Mouse (Mus musculus): ENCODE measurements around the gene Syngr3. TPM values are rescaled to one million over a fixed set of nuclear protein-coding genes. Genes with fewer than 3 reads are reported as not detected.

The Syngr3 gene
- polyA plus RNA-seq, 1 experiment from 2014 or later = 6.0 TPM

DNA sequence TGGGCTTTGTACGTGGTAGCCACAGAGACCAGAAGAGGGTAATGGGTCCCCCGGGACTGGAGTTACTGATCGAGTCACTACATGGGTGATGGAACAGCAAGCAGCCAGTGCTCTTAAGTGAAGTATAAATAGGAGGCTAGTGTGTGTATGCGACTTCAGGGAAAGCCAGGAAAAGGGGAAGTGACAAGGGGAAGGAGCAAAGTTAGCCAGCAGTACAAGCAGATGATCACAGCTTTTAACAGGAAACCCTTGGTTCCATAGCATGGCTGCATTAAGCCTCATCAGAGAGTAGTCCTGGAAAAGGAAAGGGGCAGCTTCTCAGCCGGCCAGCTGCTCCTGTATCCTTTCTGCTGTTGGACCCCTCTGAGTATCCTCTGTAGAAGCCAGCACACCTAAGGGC lies 2.6 kb upstream of the Syngr3 start:
- Histone ChIP-seq H3K4me3 (ENCODE audit: low read depth, low read length) (no peak overlapping the region), H3K4me2 (replicated peaks; ENCODE audit: low read depth) (no peak overlapping the region), H3K27me3 (replicated peaks; ENCODE audit: control insufficient read depth, insufficient read depth, low read length) (peaks cover 33% of the 10 kb centered on the region), H3K36me3 (ENCODE audit: control insufficient read depth, insufficient read depth) (peaks cover 10% of the 10 kb centered on the region; the same call in 1 of the 2 replicates), H3K4me1 (replicated peaks; ENCODE audit: control insufficient read depth, insufficient read depth, low read length) (peaks cover 6% of the 10 kb centered on the region; the same call in 1 of the 2 replicates), H3K27ac (ENCODE audit: low read depth, low read length) (no peak overlapping the region), H3K9me3 (ENCODE audit: control insufficient read depth) (no peaks in the 10 kb centered on the region), H3K9ac (ENCODE audit: low read depth, low read length) (no peak overlapping the region)
- no peak for ATAC-seq
- TF ChIP-seq CTCF (IDR thresholded peaks at IDR 0.05; ENCODE audit: low read depth) = no peak
- WGBS = 83% methylated on average over 5 of the region's 5 CpGs

DNA sequence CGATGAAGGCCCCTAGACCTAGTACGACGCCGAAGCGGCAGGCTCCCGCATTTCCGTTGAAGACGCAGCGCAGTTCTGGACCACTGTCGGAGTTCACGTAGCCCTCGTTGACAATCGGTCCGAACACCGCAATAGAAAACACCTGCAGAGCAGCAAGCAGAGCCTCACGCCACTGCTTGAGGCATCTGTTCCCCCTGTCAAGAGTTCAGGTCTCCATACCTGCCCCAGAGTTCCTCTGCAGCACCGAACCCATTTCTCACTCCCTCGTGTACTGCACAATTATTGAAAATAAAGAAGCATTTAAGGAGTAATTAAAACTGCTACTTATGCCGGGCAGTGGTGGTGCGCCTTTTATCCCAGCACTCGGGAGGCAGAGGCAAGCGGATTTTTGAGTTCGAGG lies 2.2 kb downstream of the Syngr3 start:
- ATAC-seq = no peak

DNA sequence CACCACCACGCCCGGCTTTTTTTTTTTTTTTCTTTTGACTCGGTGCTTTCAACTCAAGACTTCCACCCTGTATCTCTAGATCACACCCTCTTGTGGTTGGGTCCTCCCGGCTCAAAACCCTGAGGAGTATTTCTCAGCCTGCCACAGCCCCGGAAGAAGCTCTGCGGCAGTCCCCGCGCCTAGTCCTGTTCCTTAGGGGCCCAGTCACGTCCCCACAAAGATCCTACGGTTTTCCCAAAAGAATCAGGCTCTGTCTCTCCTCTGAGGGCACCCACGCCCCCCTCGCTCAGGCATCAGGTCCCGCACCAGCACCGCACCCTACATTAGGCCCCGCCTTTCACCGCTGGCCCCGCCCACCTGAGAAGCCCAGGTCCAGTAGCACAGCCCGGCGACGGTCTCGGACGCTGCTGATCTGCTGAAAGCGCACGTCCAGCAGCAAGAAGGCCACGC lies 2.6 kb downstream of the Syngr3 start:
- H3K4me2 ChIP-seq (replicated peaks; ENCODE audit: low read depth) = peak overlapping the region; percentile 61
- under 1% methylated on average over 25 of the region's 25 CpGs for WGBS

More for the DNA sequence above, 2.2 kb downstream of the Syngr3 start:
- TF ChIP-seq CTCF (IDR thresholded peaks at IDR 0.05; ENCODE audit: low read depth) = no peak
- 23% methylated on average over 23 of the region's 23 CpGs for WGBS
- H3K36me3 ChIP-seq (ENCODE audit: control insufficient read depth, insufficient read depth) = peaks cover 4% of the 10 kb centered on the region; the same call in 1 of the 2 replicates
- peak overlapping the region; percentile 38 for H3K4me3 ChIP-seq (ENCODE audit: low read depth, low read length)
- no peaks in the 10 kb centered on the region for H3K9me3 ChIP-seq (ENCODE audit: control insufficient read depth)
- H3K9ac ChIP-seq (ENCODE audit: low read depth, low read length) = no peak overlapping the region
- H3K27me3 ChIP-seq (replicated peaks; ENCODE audit: control insufficient read depth, insufficient read depth, low read length) = peaks cover 36% of the 10 kb centered on the region
- H3K4me2 ChIP-seq (replicated peaks; ENCODE audit: low read depth) = peak overlapping the region; percentile 61
- no peak overlapping the region for H3K27ac ChIP-seq (ENCODE audit: low read depth, low read length)
- peaks cover 6% of the 10 kb centered on the region; the same call in 1 of the 2 replicates for H3K4me1 ChIP-seq (replicated peaks; ENCODE audit: control insufficient read depth, insufficient read depth, low read length)

GRCm38 (mm10) chr17:24686514-24686913 lies 3.2 kb downstream of the Syngr3 start:
- H3K4me2 ChIP-seq (replicated peaks; ENCODE audit: low read depth) = peak overlapping the region; percentile 45
- peaks cover 36% of the 10 kb centered on the region for H3K27me3 ChIP-seq (replicated peaks; ENCODE audit: control insufficient read depth, insufficient read depth, low read length)
- TF ChIP-seq CTCF (IDR thresholded peaks at IDR 0.05; ENCODE audit: low read depth) = no peak
- H3K36me3 ChIP-seq (ENCODE audit: control insufficient read depth, insufficient read depth) = peaks cover 7% of the 10 kb centered on the region
- 37% methylated on average over 16 of the region's 16 CpGs for WGBS
- no peak overlapping the region; the same call in 1 of the 2 replicates for H3K9ac ChIP-seq (ENCODE audit: low read depth, low read length)
- 0 out of 2 replicates have a peak overlapping the region, but pooled peaks have one; percentile 2 for H3K4me3 ChIP-seq (ENCODE audit: low read depth, low read length)
- 0 out of 2 replicates have a peak, but pooled peaks have one; percentile 61 for ATAC-seq
- no peaks in the 10 kb centered on the region for H3K9me3 ChIP-seq (ENCODE audit: control insufficient read depth)
- H3K4me1 ChIP-seq (replicated peaks; ENCODE audit: control insufficient read depth, insufficient read depth, low read length) = peaks cover 6% of the 10 kb centered on the region; the same call in 1 of the 2 replicates
- no peak overlapping the region for H3K27ac ChIP-seq (ENCODE audit: low read depth, low read length)

More for the DNA sequence above, 2.6 kb downstream of the Syngr3 start:
- peak overlapping the region; percentile 38 for H3K4me3 ChIP-seq (ENCODE audit: low read depth, low read length)
- TF ChIP-seq CTCF (IDR thresholded peaks at IDR 0.05; ENCODE audit: low read depth) = peak; percentile 11; the same call in 1 of the 2 replicates
- no peak overlapping the region for H3K27ac ChIP-seq (ENCODE audit: low read depth, low read length)
- peaks cover 36% of the 10 kb centered on the region for H3K27me3 ChIP-seq (replicated peaks; ENCODE audit: control insufficient read depth, insufficient read depth, low read length)
- H3K4me1 ChIP-seq (replicated peaks; ENCODE audit: control insufficient read depth, insufficient read depth, low read length) = peaks cover 6% of the 10 kb centered on the region; the same call in 1 of the 2 replicates
- H3K36me3 ChIP-seq (ENCODE audit: control insufficient read depth, insufficient read depth) = peaks cover under 1% of the 10 kb centered on the region; the same call in 1 of the 2 replicates
- peak overlapping the region; percentile 26; the same call in 1 of the 2 replicates for H3K9ac ChIP-seq (ENCODE audit: low read depth, low read length)
- H3K9me3 ChIP-seq (ENCODE audit: control insufficient read depth) = no peaks in the 10 kb centered on the region
- ATAC-seq = peak; percentile 46

DNA sequence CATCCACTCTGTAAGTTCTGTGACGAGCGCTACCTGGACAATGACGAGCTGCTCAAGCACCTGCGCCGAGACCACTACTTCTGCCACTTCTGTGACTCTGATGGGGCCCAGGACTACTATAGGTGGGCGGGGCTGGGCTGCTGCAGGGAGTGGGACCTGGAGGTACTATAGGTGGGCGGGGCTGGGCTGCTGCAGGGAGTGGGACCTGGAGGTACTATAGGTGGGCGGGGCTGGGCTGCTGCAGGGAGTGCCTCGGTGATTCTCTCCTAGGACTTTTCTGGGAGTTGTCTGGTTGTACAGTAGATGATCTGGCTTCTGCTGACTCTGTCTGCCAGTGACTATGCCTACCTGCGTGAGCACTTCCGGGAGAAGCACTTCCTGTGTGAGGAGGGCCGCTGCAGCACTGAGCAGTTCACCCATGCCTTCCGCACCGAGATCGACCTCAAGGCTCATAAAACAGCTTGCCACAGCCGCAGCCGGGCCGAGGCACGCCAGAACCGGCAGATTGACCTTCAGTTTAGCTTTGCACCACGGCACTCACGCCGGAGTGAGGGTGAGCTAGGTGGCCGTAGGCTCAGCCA lies 12.2 kb downstream of the Syngr3 start:
- H3K4me1 ChIP-seq (replicated peaks; ENCODE audit: control insufficient read depth, insufficient read depth, low read length) = no peaks in the 10 kb centered on the region
- no peaks in the 10 kb centered on the region for H3K9me3 ChIP-seq (ENCODE audit: control insufficient read depth)
- H3K27ac ChIP-seq (ENCODE audit: low read depth, low read length) = peak overlapping the region; percentile 62
- peak overlapping the region; percentile 48 for H3K4me2 ChIP-seq (replicated peaks; ENCODE audit: low read depth)
- peak; percentile 76 for ATAC-seq
- H3K27me3 ChIP-seq (replicated peaks; ENCODE audit: control insufficient read depth, insufficient read depth, low read length) = no peaks in the 10 kb centered on the region
- no peak overlapping the region for H3K9ac ChIP-seq (ENCODE audit: low read depth, low read length)
- no peak overlapping the region for H3K4me3 ChIP-seq (ENCODE audit: low read depth, low read length)
- H3K36me3 ChIP-seq (ENCODE audit: control insufficient read depth, insufficient read depth) = peaks cover 67% of the 10 kb centered on the region
- 49% methylated on average over 24 of the region's 24 CpGs for WGBS
- no peak for TF ChIP-seq CTCF (IDR thresholded peaks at IDR 0.05; ENCODE audit: low read depth)

DNA sequence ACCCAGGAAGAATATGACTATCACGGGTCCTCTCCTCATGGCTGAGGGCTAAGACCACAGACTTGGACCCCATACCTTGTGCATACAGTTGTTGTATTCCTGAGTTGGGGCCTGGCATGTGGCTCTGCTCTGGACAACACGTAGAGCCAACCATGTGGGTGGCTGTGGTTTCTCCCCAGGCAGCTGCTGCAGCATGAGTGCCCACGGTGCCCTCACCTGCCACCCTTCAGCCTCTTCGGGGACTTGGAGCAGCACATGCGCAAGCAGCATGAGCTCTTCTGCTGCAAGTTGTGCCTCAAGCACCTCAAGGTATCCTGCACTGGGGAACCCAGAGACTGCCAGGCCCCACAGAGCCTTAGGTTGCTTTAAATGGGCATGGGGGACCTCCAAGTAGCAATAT lies 12.9 kb downstream of the Syngr3 start:
- H3K9ac ChIP-seq (ENCODE audit: low read depth, low read length) = no peak overlapping the region
- no peak for TF ChIP-seq CTCF (IDR thresholded peaks at IDR 0.05; ENCODE audit: low read depth)
- peak overlapping the region; percentile 21 for H3K27ac ChIP-seq (ENCODE audit: low read depth, low read length)
- H3K36me3 ChIP-seq (ENCODE audit: control insufficient read depth, insufficient read depth) = peaks cover 63% of the 10 kb centered on the region
- H3K4me3 ChIP-seq (ENCODE audit: low read depth, low read length) = no peak overlapping the region
- 94% methylated on average over 5 of the region's 5 CpGs for WGBS
- no peaks in the 10 kb centered on the region for H3K9me3 ChIP-seq (ENCODE audit: control insufficient read depth)
- ATAC-seq = no peak
- no peak overlapping the region for H3K4me2 ChIP-seq (replicated peaks; ENCODE audit: low read depth)
- no peaks in the 10 kb centered on the region for H3K27me3 ChIP-seq (replicated peaks; ENCODE audit: control insufficient read depth, insufficient read depth, low read length)
- H3K4me1 ChIP-seq (replicated peaks; ENCODE audit: control insufficient read depth, insufficient read depth, low read length) = peaks cover 1% of the 10 kb centered on the region; the same call in 1 of the 2 replicates

All from intestine, postnatal 0 days (tissue).